Mouse (Mus musculus) midbrain, postnatal 0 days (tissue): Measurements from ENCODE around the gene Adgre5. TPM values are rescaled to one million over a fixed set of nuclear protein-coding genes. Genes with fewer than 3 reads are reported as not detected.
A peak's percentile ranks its signal among the peaks of the same experiment; 100 is the strongest.

Source experiments
- ATAC-seq: fragments of 200-750 bp; cut with Nextera tagmentation; 2 replicates; pipeline ENCODE4 v1.8.0; 2017; ENCODE audit warnings: moderate number of reproducible peaks, mild to moderate bottlenecking, moderate TSS enrichment, moderate library complexity; ENCODE audit not compliant: low FRiP score
- DNase-seq: peaks from one replicate; pipeline ENCODE4 v3.0.0-alpha.2; 2015; ENCODE audit warnings: low spot score
- H3K27ac ChIP-seq: fragments of 300-500 bp; sonication (generic); 2 replicates; pipeline ENCODE4 v1.5.1; 2014; ENCODE audit warnings: low read depth, mild to moderate bottlenecking, low read length, mixed read lengths
- H3K27me3 ChIP-seq: fragments of 300-500 bp; sonication (generic); 2 replicates; pipeline ENCODE4 v1.6.1; 2014; ENCODE audit warnings: low read length, control low read depth, mixed read lengths; ENCODE audit not compliant: insufficient read depth
- H3K36me3 ChIP-seq: fragments of 300-500 bp; sonication (generic); 2 replicates; pipeline ENCODE4 v1.6.1; 2014; ENCODE audit warnings: low read length, control low read depth, mixed read lengths; ENCODE audit not compliant: insufficient read depth
- H3K4me1 ChIP-seq: fragments of 300-500 bp; sonication (generic); 2 replicates; pipeline ENCODE4 v1.6.1; 2014; ENCODE audit warnings: mild to moderate bottlenecking, control low read depth, antibody characterized with exemption, low read length, mixed read lengths; ENCODE audit not compliant: insufficient read depth
- H3K4me2 ChIP-seq: fragments of 300-500 bp; sonication (generic); 2 replicates; pipeline ENCODE4 v1.6.1; 2014; ENCODE audit warnings: low read depth, mild to moderate bottlenecking, low read length, mixed read lengths; ENCODE audit not compliant: poor library complexity, severe bottlenecking
- H3K4me3 ChIP-seq: fragments of 300-500 bp; sonication (generic); 2 replicates; pipeline ENCODE4 v1.5.1; 2014; ENCODE audit warnings: low read depth, mild to moderate bottlenecking, low read length, moderate library complexity
- H3K9ac ChIP-seq: fragments of 300-500 bp; sonication (generic); replicated peaks from 2 replicates; pipeline ENCODE4 v1.6.1; 2014; ENCODE audit warnings: mild to moderate bottlenecking, low read length, moderate library complexity, mixed read lengths; ENCODE audit not compliant: poor library complexity, severe bottlenecking
- H3K9me3 ChIP-seq: fragments of 300-500 bp; sonication (generic); 2 replicates; pipeline ENCODE4 v1.6.1; 2016; ENCODE audit warnings: low read length, control low read depth
- CTCF ChIP-seq: IDR thresholded peaks from 2 replicates; pipeline ENCODE4 v1.5.1; 2016; ENCODE audit warnings: antibody characterized with exemption, mild to moderate bottlenecking
- WGBS: fragments of 180-500 bp; shearing (Covaris S2); extraction: QIAGEN DNeasy Blood & Tissue Kit; methylation state at CpG from one replicate; pipeline ENCODE4 v1.1.7; 2014; 5-methylcytosine and 5-hydroxymethylcytosine counted together
- polyA plus RNA-seq: library from polyadenylated mRNA; unstranded; fragments of >200 nt; fragmentation: Nextera tagmentation; extraction: Ambion mirVana; gene quantifications from 2 replicates; pipeline ENCODE4 v1.2.1, GENCODE M21; 2015
- total RNA-seq: library from RNA; depleted of rRNA; stranded (reverse); fragments of >200 nt; gene quantifications from 2 replicates; pipeline ENCODE4 v1.2.3, GENCODE M21; 2014

Gene Adgre5
- total and polyA plus RNA-seq, 2 experiments from 2014 or later = 8.3 to 24.3 TPM

GRCm38 (mm10) chr8:83776632-83777031, 35.5 kb upstream of the Adgre5 start:
- Histone ChIP-seq H3K9me3 (no peaks in the 10 kb centered on the region), H3K36me3 (no peaks in the 10 kb centered on the region), H3K4me1 (peaks cover 7% of the 10 kb centered on the region), H3K9ac (no peak overlapping the region), H3K4me3 (no peak overlapping the region), H3K27ac (no peak overlapping the region), H3K27me3 (no peaks in the 10 kb centered on the region; the same call in 1 of the 2 replicates), H3K4me2 (no peak overlapping the region)
- no peak for DNase-seq
- no peak for TF ChIP-seq CTCF
- 42% methylated on average over 4 of the region's 4 CpGs for WGBS
- no peak for ATAC-seq

DNA sequence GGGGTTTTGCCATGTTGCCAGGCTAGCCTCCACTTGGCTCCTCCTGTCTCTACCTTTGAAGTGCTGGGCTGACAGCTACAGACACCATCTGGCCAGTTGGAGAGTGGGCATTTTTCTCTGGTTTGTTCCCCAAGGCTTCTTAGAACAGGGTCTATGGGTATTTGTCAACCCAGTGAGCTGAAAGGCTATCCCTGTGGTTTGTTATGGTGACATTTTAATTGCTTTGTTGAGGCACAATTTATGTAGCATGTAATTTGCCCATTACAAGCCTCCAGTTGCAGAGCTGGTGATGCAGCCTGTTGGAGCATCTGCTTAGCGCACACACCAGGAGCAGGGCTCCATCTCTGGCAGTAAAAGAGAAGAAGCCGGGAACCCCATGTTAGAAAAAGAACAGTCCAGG, 33.1 kb upstream of the Adgre5 start:
- H3K27me3 ChIP-seq = no peaks in the 10 kb centered on the region
- H3K27ac ChIP-seq = no peak overlapping the region
- DNase-seq (no peak), ATAC-seq (no peak)
- H3K4me3 ChIP-seq = no peak overlapping the region
- H3K9ac ChIP-seq = no peak overlapping the region
- WGBS = 100% methylated on average over 2 of the region's 2 CpGs
- H3K9me3 ChIP-seq = no peaks in the 10 kb centered on the region
- no peaks in the 10 kb centered on the region for H3K36me3 ChIP-seq
- TF ChIP-seq CTCF = no peak
- H3K4me1 ChIP-seq = peaks cover 7% of the 10 kb centered on the region
- no peak overlapping the region for H3K4me2 ChIP-seq

DNA sequence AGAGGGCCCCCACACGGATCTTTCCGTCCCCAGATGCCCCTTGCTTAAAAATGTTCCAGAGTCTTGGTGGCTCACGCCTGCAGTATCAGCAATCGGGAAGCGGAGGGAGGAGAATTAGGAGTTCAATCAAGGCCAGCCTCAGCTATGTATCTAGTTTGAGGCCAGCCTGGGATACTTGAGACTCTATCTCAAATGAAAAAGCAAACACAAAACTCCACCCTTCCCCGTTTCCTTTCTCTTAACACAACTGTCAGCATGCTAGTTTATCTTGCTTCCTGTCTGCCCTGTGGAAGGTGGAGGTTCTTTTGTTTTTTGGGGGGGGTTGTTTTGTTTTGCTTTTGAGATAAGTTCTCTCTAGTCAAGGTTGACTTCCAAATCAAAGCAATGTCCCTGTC, 32.3 kb upstream of the Adgre5 start:
- 40% methylated on average over 6 of the region's 6 CpGs for WGBS
- Histone ChIP-seq H3K4me3 (peak overlapping the region; percentile 33), H3K27me3 (no peaks in the 10 kb centered on the region), H3K4me2 (peak overlapping the region; percentile 62), H3K9me3 (no peaks in the 10 kb centered on the region), H3K27ac (no peak overlapping the region), H3K9ac (0 out of 2 replicates have a peak overlapping the region, but pooled peaks have one; percentile 19), H3K36me3 (no peaks in the 10 kb centered on the region), H3K4me1 (peaks cover 7% of the 10 kb centered on the region)
- ATAC-seq (no peak), DNase-seq (no peak)
- no peak for TF ChIP-seq CTCF

DNA sequence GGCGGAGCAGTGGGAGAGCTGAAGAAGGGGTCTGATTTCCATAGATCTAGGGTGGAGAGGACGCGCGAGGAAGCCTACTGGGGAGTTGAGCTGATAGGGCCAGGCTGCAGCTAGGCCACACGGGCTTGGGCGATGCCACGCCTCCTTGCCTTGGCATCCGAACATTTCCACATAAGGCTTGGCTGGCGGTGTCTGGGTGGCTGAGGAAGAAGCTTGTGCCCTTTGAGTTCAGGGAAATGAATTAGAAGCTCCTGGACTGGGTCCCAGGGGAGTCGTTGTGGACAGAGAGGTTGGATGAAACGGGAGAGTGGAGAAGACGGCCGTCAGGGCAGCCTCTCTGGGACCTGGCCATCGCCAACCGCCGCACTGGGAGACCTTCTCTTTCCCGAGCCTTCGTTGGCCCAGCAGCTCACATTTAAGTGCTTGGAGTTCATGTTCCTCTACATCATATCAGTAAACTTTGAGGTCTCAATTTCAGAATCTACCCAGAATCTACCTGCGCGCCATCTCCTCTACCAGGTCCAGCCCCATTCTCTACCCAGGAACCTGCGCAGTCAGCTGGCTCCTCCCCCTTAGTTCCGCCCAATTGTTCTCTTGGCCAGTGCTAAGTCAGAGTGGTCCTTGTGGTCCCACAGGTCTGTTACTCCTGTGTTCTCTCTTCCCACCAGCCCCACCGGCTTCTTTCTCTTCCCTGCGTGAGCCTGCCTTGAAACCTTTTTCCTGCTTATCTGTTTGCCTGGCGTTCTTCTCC, 31.8 kb upstream of the Adgre5 start:
- H3K27me3 ChIP-seq = no peaks in the 10 kb centered on the region
- H3K9ac ChIP-seq = peak overlapping the region; percentile 51; the same call in 1 of the 2 replicates
- peaks cover 7% of the 10 kb centered on the region for H3K4me1 ChIP-seq
- H3K4me2 ChIP-seq = peak overlapping the region; percentile 62
- no peaks in the 10 kb centered on the region for H3K9me3 ChIP-seq
- H3K4me3 ChIP-seq = peak overlapping the region; percentile 33
- no peaks in the 10 kb centered on the region for H3K36me3 ChIP-seq
- 3% methylated on average over 25 of the region's 25 CpGs for WGBS
- DNase-seq (peak; percentile 51), ATAC-seq (peak; percentile 76; the same call in 1 of the 2 replicates)
- H3K27ac ChIP-seq = no peak overlapping the region
- TF ChIP-seq CTCF = no peak

DNA sequence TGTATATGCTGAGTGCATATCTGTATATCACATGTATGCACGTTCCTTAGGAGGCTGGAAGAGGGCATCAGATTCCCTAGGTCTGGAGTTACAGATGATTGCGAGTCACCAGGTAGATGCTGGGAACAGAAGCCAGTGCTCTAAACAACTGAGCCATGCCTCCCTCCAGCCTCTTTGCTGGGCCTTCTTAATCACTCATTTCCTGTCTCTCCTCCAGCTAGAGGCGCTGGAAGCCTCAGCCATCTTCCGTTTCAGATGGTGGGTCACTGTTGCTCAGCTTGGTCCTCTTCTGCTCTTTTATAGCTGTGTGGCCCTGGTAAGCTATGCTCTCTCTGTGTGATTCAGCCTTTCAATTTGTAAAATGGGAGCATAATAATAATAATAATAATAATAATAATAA, 30.7 kb upstream of the Adgre5 start:
- DNase-seq (no peak), ATAC-seq (no peak)
- 0 out of 2 replicates have a peak, but pooled peaks cover 3% of the 10 kb centered on the region for H3K9me3 ChIP-seq
- no peak overlapping the region for H3K4me3 ChIP-seq
- WGBS = 74% methylated on average over 4 of the region's 4 CpGs
- no peak overlapping the region for H3K4me2 ChIP-seq
- no peak for TF ChIP-seq CTCF
- peaks cover 7% of the 10 kb centered on the region for H3K4me1 ChIP-seq
- no peaks in the 10 kb centered on the region for H3K27me3 ChIP-seq
- H3K36me3 ChIP-seq = no peaks in the 10 kb centered on the region
- no peak overlapping the region for H3K9ac ChIP-seq
- no peak overlapping the region for H3K27ac ChIP-seq

- Histone ChIP-seq H3K9me3 (0 out of 2 replicates have a peak, but pooled peaks cover 3% of the 10 kb centered on the region), H3K4me3 (no peak overlapping the region), H3K36me3 (no peaks in the 10 kb centered on the region), H3K27me3 (no peaks in the 10 kb centered on the region), H3K4me2 (no peak overlapping the region), H3K4me1 (peaks cover 7% of the 10 kb centered on the region), H3K27ac (no peak overlapping the region), H3K9ac (no peak overlapping the region)
- ATAC-seq = no peak
- WGBS = 93% methylated on average over 2 of the region's 2 CpGs
- no peak for TF ChIP-seq CTCF
- DNase-seq = no peak
Observed at GRCm38 (mm10) chr8:83770669-83771068, 29.5 kb upstream of the Adgre5 start.
